Mouse (Mus musculus) kidney, postnatal 36 days (tissue): Measurements from ENCODE around the gene Dip2c.

Source experiments
- DNase-seq, 2 experiments: peaks; one replicate each; pipeline ENCODE4 v3.0.0; 2021 to 2022; ENCODE audit warnings: mixed read lengths in 2 of 2

Gene Dip2c

GRCm38 (mm10) chr13:9424434-9424833 is 148.1 kb downstream of the Dip2c start:
- no peak for DNase-seq

GRCm38 (mm10) chr13:9426267-9426666 is 149.9 kb downstream of the Dip2c start:
- no peak for DNase-seq

GRCm38 (mm10) chr13:9426779-9427178 is 150.5 kb downstream of the Dip2c start:
- peak; percentile 46 to 51 for DNase-seq

DNA sequence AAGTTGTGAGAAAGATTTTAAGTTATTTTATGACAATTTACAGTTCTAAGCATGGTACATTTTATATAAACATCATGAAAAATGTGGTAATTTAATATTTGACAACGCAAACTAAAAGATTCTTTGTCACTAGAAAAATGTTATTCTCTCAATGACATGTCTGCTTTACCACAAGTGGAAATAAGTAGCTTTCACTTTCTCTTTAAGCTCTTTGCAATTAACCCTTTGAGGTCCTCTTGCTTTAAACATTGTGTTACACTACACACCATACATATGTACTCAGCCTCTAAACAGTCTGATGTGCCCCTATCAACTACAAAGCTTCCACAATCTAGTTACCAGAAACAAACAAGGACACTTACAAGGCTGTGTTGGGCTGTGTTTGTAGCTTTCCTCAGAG is 153.6 kb downstream of the Dip2c start:
- DNase-seq: no peak

GRCm38 (mm10) chr13:9430724-9431123 is 154.4 kb downstream of the Dip2c start:
- no peak for DNase-seq

DNA sequence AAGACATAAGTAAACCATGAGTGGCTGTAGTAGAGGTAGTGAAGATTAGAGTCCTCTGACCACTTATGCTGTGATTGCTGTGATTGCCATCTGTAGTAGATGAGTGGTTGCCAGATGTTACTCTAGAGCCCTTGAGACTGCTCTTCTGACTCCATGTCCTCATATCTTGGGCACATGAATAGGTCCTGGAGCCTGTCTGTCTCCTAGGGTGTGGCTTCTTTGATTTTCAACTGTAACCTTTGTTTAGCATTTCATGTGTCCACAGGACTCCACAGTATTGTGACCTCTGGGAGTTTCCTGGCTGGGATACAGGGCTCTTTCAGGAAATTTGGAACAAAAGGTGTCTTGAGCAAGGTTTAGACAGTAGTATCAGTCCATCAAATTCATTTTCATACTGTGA is 155.1 kb downstream of the Dip2c start:
- DNase-seq: peak in 1 of 2 experiments; percentile 6

- DNase-seq: peak; percentile 17 to 28
Measured at GRCm38 (mm10) chr13:9443066-9443465, 166.7 kb downstream of the Dip2c start.

DNA sequence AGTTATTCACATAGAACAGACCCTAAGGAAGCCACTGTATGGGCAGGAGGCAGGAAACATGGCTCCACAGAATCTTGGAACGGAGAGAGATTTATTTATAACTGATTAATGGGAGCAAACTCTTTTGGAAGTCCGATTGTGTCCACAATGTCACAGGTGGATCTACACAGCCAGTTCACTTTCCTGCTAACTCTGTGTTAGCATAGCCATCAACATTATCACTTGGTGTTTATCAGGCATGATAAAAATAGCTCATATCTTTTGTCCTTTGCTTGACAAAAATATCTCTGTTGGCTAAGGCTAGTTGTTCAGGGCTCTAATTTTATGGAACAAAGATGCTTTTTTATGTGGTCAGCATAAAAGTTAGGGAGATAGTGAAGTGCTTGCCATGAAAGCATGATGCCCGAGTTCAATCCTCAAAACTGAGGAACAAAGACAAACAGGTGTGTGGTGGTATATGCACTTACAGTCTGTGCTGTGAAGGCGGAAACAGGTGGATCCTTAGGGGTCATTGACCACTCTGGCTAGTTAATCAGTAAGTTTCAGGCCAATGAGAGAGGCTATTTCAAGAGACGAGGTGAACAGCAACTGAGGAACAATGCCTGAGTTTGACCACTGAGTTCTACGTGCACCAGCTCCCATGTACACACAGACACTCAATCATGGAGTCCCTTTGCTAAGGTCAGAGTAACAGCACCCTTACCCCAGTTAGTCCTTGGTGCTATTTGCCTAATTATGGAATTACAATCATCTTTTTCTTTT is 169.4 kb downstream of the Dip2c start:
- DNase-seq: peak; percentile 17 to 23

DNA sequence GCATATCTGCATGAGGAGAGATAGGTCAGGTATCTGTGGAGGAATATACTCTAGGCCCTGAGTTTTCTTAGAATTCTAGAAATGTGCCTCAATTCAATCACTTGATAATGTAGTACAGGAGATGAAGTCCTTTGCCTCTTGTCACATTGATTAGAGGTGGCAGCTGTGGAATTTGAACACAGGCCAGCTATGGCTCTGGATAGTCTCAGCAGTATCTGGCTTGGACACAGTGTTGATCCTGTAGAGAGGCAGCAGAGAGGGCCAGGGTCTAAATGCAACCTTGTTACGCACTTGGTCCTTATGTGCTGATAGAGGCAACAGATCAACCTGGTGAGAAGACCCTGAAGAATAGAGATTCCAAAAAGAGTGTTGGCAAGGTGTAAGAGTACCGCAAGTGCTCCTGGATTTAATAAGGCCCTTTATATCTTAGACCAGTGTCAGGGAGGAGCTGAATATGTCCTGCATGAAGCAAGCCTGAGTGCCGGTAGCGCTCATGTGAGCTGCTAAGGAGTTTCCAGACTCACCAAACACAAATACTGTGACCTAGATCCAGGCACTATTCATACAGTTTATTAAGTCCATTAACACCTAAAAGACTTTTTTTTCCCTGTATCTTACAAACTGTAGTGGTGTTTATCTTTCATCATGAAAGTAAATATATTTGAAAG is 170.3 kb downstream of the Dip2c start:
- no peak for DNase-seq

DNA sequence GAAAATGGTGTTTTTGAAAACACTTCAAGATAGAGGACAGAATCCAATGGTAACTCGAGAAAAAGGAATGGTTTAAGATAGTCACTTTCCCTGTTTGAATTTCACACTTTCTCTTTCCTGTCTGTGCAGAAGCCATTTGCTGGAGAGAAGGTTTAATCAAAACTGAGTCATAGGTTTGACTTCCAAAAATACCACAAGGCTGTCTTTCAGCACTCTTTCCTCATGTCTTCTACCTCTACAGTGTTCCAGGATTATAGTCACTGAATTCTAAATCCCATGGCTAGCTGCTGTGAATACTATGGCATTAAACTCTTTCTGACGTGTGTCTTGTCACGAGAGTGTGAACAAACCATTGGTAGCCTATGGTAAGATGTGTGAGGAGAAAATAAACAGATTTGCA is 173.9 kb downstream of the Dip2c start:
- no peak for DNase-seq

DNA sequence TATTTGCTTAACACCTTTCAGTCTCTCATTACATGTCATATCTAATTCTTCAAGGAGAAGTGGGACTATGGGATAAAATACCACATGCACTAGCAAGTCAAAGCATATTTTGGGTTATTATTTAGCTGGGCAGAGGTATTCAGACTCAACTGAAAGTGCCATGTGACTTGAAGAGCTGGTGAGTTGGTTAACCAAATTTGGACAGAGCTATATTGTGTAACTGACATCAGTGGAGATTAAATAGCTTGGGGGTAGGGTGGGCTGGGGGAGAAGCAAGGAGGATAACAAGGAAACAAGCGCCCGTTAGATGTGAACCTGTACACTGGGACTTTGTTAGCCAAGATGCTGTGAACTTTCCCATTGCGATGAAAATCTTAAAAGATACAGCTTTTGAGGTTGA is 175.6 kb downstream of the Dip2c start:
- no peak for DNase-seq

DNA sequence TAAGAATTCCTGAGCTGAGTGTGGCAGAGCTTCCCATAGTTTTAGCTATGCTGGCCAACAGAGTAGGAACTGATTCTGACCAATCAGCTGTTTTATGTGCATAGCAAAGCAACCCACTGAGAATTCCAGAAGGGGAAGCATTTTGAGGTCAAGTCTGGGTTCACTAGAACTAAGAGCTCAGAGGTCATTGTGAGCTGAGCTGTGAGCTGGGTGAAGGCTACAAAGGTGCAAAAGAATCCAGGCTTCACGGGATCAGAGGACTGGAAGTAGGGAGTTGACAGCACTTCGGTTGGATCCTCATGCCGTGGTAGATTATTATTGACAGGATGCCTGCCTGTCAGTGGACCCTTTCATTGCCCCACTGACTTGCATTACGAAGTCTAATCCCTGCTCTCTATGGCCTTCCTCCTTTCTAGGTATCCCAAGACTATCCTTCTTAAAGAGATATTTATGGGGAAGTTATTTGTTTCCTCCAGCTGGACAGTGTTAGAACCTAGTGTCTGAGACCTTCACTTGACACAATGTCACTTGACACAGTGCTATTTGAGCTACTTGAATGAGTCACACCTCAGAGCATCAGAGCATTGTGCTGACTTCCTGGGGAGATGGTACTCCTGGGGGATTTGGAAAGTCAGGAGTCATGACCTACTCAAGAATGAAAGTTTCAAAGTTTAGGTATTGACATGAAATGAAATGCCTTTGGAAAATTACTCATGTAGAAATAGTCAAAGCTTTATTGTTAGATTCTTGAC is 178.3 kb downstream of the Dip2c start:
- DNase-seq: peak; percentile 58 to 87

DNA sequence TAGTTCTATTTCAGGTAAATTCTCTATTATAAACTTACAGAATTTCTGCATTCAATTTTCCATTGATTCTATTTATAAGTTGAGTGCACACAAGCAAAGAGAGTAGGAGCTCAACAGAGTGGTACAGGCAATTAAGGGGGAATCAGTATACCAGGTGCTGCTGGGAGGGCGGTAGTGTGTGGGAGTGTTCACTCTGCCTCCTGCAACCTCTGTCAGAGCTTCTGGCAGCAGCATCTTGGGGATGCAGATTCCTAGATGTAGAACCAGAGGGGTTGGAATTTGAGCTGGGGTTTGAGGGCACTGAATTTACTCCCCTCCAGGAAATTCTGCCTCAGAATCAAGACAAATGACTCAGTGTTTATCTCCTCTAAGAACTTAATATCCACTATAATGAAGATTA is 179.7 kb downstream of the Dip2c start:
- no peak for DNase-seq

GRCm38 (mm10) chr13:9457420-9458308 is 181.3 kb downstream of the Dip2c start:
- no peak for DNase-seq

GRCm38 (mm10) chr13:9464457-9464856 is 188.1 kb downstream of the Dip2c start:
- DNase-seq: no peak

DNA sequence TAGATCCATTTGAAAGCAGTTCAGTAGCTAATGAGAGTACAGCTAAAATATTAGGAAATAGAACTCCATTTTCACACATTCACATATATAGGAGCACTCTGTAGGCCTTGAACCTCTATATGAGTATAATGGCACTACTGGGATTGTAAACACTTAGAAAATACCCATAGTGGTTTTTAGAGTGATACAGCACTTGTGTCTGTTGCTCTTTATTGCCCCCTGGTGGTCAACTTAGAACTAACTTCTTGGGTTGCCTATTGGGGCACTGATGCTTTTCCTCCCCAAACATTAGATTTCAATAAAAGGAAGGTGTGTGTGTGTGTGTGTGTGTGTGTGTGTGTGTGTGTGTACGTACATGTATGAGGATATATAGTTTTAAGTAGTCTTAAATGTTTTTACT is 190.9 kb downstream of the Dip2c start:
- peak; percentile 68 to 80 for DNase-seq

- DNase-seq: no peak
Measured at GRCm38 (mm10) chr13:9473383-9473782, 197.1 kb downstream of the Dip2c start.

GRCm38 (mm10) chr13:9481722-9482121 is 205.4 kb downstream of the Dip2c start:
- DNase-seq: no peak

GRCm38 (mm10) chr13:9489696-9490095 is 213.4 kb downstream of the Dip2c start:
- DNase-seq: peak; percentile 13 to 57

GRCm38 (mm10) chr13:9494726-9495125 is 218.4 kb downstream of the Dip2c start:
- peak; percentile 21 to 58 for DNase-seq

DNA sequence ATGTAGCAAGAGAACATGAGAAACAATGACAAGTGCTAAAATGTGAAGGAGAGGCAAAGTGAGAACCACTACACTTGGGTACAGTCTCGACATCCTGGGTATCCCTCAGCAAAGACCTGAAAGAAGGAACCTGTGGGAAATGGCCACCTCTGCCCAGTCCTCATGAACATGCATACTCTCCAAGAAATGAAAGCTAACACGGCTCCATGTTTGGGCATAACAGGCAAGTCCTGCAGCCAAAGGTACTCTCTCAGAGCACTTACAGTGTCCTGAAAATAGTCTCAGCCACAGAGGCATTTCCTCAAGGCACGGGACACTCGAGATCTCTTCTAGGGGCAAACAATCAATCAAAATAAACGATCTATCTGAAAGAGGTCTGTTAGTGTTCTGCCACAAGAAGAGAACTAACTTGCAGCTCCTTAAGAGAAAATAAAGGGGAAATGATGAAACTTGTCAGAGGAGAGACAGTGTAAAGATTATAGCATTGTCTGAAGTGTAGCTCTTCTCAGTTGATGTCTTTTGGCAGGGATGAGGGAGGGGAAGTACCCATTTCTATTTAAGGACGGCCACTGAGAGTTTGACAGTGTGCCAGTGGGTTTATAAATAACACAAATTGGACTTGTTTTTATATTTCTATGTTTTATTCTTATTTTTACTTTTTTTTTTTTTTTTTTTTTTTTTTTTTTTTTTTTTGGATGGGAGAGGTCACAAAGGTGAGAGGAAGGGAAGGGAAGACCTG is 228.0 kb downstream of the Dip2c start:
- peak; percentile 15 to 22 for DNase-seq

GRCm38 (mm10) chr13:9538556-9538955 is 262.2 kb downstream of the Dip2c start:
- no peak for DNase-seq
